7 mouse cellular contexts compared by ENCODE assay signal in genomic region chr3:153675073-153675472, GRCm38 (mm10). TPM values are rescaled to one million over a fixed set of nuclear protein-coding genes. Genes with fewer than 3 reads are reported as not detected.
DNase-seq lines count a peak whose midpoint lies in the region; ATAC-seq and TF ChIP-seq lines count a peak whose summit lies in the region.

No protein-coding gene starts in this region.

- H3K9me3 ChIP-seq in kidney, postnatal 0 days (replicated peaks; ENCODE audit: low read length), result no peaks in the 10 kb centered on the region
- H3K9me3 ChIP-seq in heart, postnatal 0 days (replicated peaks; ENCODE audit: control insufficient read depth, low read length), result no peaks in the 10 kb centered on the region
- H3K9me3 ChIP-seq in liver, postnatal 0 days (ENCODE audit: low read length), result no peaks in the 10 kb centered on the region

- no peak for TF ChIP-seq POLR2A in olfactory bulb, adult 2 months (IDR thresholded peaks at IDR 0.05; ENCODE audit: insufficient read depth, low read depth, low read length)

- TF ChIP-seq CTCF in kidney, postnatal 0 days (IDR thresholded peaks at IDR 0.05; ENCODE audit: low read depth), result peak; percentile 73
- TF ChIP-seq CTCF in heart, postnatal 0 days (IDR thresholded peaks at IDR 0.05; ENCODE audit: low read depth), result peak; percentile 64
- TF ChIP-seq CTCF in liver, postnatal 0 days (IDR thresholded peaks at IDR 0.05; ENCODE audit: low read depth), result peak; percentile 80
- TF ChIP-seq CTCF in olfactory bulb, adult 2 months (IDR thresholded peaks at IDR 0.05; ENCODE audit: insufficient read depth, low read depth, low read length), result peak; percentile 31; the same call in 1 of the 2 replicates

- peaks cover 8% of the 10 kb centered on the region for H3K4me1 ChIP-seq in kidney, postnatal 0 days (replicated peaks; ENCODE audit: insufficient read depth, low read length)
- H3K4me1 ChIP-seq in heart, postnatal 0 days (ENCODE audit: control insufficient read depth, insufficient read depth), result peaks cover 6% of the 10 kb centered on the region; the same call in 1 of the 2 replicates
- peaks cover 5% of the 10 kb centered on the region; the same call in 1 of the 2 replicates for H3K4me1 ChIP-seq in liver, postnatal 0 days (ENCODE audit: insufficient read depth)
- H3K4me1 ChIP-seq in olfactory bulb, adult 2 months (ENCODE audit: control insufficient read depth, insufficient read depth, low read length), result peaks cover 35% of the 10 kb centered on the region

- peak; percentile 50 for DNase-seq in kidney, postnatal 0 days (ENCODE audit: low spot score)
- DNase-seq in kidney, adult 18-20 months, result no peak
- DNase-seq in embryo, embryonic 10 days (ENCODE audit: low spot score), result peak; percentile 86
- peak; percentile 42 for DNase-seq in heart, postnatal 0 days (ENCODE audit: low spot score)
- DNase-seq in liver, postnatal 0 days, result peak; percentile 75
- no peak for DNase-seq in left cerebral cortex, adult 18-20 months (ENCODE audit: low spot score in 2 of 2)

- no peak overlapping the region for H3K4me2 ChIP-seq in kidney, postnatal 0 days (ENCODE audit: low read length)
- H3K4me2 ChIP-seq in heart, postnatal 0 days (ENCODE audit: low read depth, low read length), result no peak overlapping the region
- no peak overlapping the region for H3K4me2 ChIP-seq in liver, postnatal 0 days (ENCODE audit: low read depth, low read length)

- no peak overlapping the region for H3K27ac ChIP-seq in kidney, postnatal 0 days
- H3K27ac ChIP-seq in heart, postnatal 0 days (ENCODE audit: low read depth), result no peak overlapping the region
- H3K27ac ChIP-seq in liver, postnatal 0 days (ENCODE audit: low read depth), result no peak overlapping the region
- H3K27ac ChIP-seq in olfactory bulb, adult 2 months (ENCODE audit: insufficient read depth, low read depth, low read length), result no peak overlapping the region

- H3K27me3 ChIP-seq in kidney, postnatal 0 days (ENCODE audit: insufficient read depth, low read length), result no peaks in the 10 kb centered on the region
- H3K27me3 ChIP-seq in heart, postnatal 0 days (ENCODE audit: control insufficient read depth, insufficient read depth, low read length), result 0 out of 2 replicates have a peak, but pooled peaks cover 3% of the 10 kb centered on the region
- H3K27me3 ChIP-seq in liver, postnatal 0 days (ENCODE audit: insufficient read depth, low read length), result no peaks in the 10 kb centered on the region

- no peak overlapping the region for H3K4me3 ChIP-seq in kidney, postnatal 0 days (replicated peaks; ENCODE audit: low read depth, low read length)
- no peak overlapping the region for H3K4me3 ChIP-seq in heart, postnatal 0 days (ENCODE audit: low read depth, low read length)
- H3K4me3 ChIP-seq in liver, postnatal 0 days (ENCODE audit: low read depth, low read length), result no peak overlapping the region
- no peak overlapping the region for H3K4me3 ChIP-seq in olfactory bulb, adult 2 months (ENCODE audit: insufficient read depth, low read depth, low read length)

- TF ChIP-seq EP300 in heart, postnatal 0 days (IDR thresholded peaks at IDR 0.05; ENCODE audit: low read depth), result no peak
- no peak for TF ChIP-seq EP300 in liver, postnatal 0 days (IDR thresholded peaks at IDR 0.05; ENCODE audit: low read depth)

- H3K36me3 ChIP-seq in kidney, postnatal 0 days (ENCODE audit: insufficient read depth, low read length), result no peaks in the 10 kb centered on the region
- no peaks in the 10 kb centered on the region for H3K36me3 ChIP-seq in heart, postnatal 0 days (replicated peaks; ENCODE audit: control insufficient read depth, insufficient read depth, low read length)
- H3K36me3 ChIP-seq in liver, postnatal 0 days (replicated peaks; ENCODE audit: insufficient read depth, low read length), result no peaks in the 10 kb centered on the region

- H3K9ac ChIP-seq in kidney, postnatal 0 days (ENCODE audit: low read depth, low read length), result no peak overlapping the region
- no peak overlapping the region for H3K9ac ChIP-seq in heart, postnatal 0 days (replicated peaks; ENCODE audit: low read depth, low read length)
- no peak overlapping the region for H3K9ac ChIP-seq in liver, postnatal 0 days (replicated peaks)

- ATAC-seq in kidney, postnatal 0 days (replicated peaks; ENCODE audit: low FRiP score, low read depth), result peak; percentile 64; the same call in 1 of the 2 replicates
- ATAC-seq in heart, postnatal 0 days (ENCODE audit: insufficient read depth, low read depth), result peak; percentile 71
- peak; percentile 66 for ATAC-seq in liver, postnatal 0 days

- WGBS in kidney, postnatal 0 days, result 57% methylated on average over 12 of the region's 12 CpGs
- WGBS in heart, postnatal 0 days, result 45% methylated on average over 12 of the region's 12 CpGs
- 58% methylated on average over 12 of the region's 12 CpGs for WGBS in liver, postnatal 0 days (ENCODE audit: insufficient replicate concordance)
- WGBS in olfactory bulb, adult 2 months, result 66% methylated on average over 12 of the region's 12 CpGs

RNA-seq across cellular contexts. Expression of gene St6galnac3, which starts 49.9 kb away (rescaled TPM):
- 34.2 and 34.4 TPM in 2 replicates for polyA plus RNA-seq in kidney, postnatal 0 days (2015; fragmentation: Nextera tagmentation; extraction: Ambion mirVana)
- total RNA-seq in heart, postnatal 0 days (2014; rRNA removed; ENCODE audit: low replicate concordance), result 15.2 and 22.5 TPM in 2 replicates
- 9.7 and 10.5 TPM in 2 replicates for polyA plus RNA-seq in heart, postnatal 0 days (2015; fragmentation: Nextera tagmentation; extraction: Ambion mirVana)
- 4.5 and 5.0 TPM in 2 replicates for polyA plus RNA-seq in liver, postnatal 0 days (2015; fragmentation: Nextera tagmentation; extraction: Ambion mirVana)
- not detected in 2 replicates for polyA plus RNA-seq in olfactory bulb, adult 2 months (2012; ENCODE audit: insufficient read depth, insufficient read length, low replicate concordance, missing spikeins)
- 10 to 100 TPM; 15.5 to 18.5 TPM for total RNA-seq in left cerebral cortex, adult 18-20 months (2021)

Comparison
In these comparisons a context has a peak if more than half of its experiments do, and no peak if none do; other contexts are left out.
1. DNase-seq: peak in kidney, postnatal 0 days (single experiment), embryo, embryonic 10 days (single experiment), heart, postnatal 0 days (single experiment) and liver, postnatal 0 days (single experiment); none in kidney, adult 18-20 months (single experiment) and left cerebral cortex, adult 18-20 months (0 of 2).
2. Peak in every context shown above with its lines, with median percentiles within 50 percentile points of each other: ATAC-seq and CTCF ChIP-seq.